Mouse (Mus musculus) CD4-positive helper T cell, adult 2 months (primary cell): ENCODE measurements around the gene Spint1.

Source experiments
- DNase-seq: peaks from one replicate; pipeline ENCODE4 v3.0.0-alpha.2; 2012; ENCODE audit warnings: low read depth, missing footprints, low spot score

The Spint1 gene

DNA sequence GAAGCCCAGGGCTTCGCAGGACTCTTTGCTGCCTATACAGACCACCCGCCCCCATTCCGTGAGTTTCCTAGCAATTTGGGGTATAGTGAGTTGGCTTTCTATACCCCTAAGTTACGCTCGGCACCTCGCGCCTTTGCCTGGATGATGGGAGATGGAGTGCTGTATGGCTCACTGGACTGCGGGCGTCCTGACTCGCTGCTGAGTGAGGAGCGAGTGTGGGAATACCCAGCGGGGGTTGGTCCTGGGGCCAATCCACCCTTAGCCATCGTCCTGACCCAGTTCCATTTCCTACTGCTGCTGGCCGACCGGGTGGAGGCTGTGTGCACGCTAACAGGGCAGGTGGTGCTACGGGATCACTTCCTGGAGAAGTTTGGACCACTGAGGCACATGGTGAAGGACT is 56.1 kb downstream of the Spint1 start:
- DNase-seq, result no peak

DNA sequence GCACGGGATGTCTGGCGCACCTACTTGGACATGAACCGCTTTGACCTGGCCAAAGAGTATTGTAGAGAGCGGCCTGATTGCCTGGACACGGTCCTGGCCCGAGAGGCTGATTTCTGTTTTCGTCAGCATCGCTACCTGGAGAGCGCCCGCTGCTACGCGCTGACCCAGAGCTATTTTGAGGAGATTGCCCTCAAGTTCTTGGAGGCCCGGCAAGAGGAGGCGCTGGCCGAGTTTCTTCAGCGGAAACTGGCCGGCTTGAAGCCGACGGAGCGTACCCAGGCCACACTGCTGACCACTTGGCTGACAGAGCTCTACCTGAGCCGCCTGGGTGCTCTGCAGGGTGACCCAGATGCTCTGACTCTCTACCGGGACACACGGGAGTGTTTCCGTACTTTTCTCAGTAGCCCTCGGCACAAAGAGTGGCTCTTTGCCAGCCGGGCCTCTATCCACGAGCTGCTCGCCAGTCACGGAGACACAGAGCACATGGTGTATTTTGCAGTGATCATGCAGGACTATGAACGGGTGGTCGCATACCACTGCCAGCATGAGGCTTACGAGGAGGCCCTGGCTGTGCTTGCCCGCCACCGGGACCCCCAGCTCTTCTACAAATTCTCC is 56.7 kb downstream of the Spint1 start:
- DNase-seq, result no peak

DNA sequence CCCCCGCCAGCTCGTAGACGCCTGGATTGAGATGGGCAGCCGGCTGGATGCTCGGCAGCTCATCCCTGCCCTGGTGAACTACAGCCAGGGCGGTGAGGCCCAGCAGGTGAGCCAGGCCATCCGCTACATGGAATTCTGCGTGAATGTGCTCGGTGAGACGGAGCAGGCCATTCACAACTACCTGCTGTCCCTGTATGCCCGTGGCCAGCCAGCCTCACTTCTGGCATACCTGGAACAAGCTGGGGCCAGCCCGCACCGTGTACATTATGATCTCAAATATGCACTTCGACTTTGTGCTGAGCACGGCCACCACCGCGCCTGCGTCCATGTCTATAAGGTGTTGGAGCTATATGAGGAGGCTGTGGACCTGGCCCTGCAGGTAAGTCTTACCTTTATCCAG is 57.2 kb downstream of the Spint1 start:
- DNase-seq, result no peak

DNA sequence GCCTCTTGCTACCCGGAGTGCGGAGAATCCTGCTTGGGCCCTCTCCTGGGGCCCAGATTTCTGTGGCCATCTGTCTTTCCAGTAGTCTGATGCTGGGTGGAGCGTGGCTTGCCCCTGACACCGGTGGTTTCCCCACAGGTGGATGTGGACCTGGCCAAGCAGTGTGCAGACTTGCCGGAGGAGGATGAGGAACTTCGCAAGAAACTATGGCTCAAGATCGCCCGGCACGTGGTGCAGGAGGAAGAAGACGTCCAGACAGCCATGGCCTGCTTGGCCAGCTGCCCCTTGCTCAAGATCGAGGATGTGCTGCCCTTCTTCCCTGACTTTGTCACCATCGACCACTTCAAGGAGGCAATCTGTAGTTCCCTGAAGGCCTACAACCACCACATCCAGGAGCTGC is 59.6 kb downstream of the Spint1 start:
- no peak for DNase-seq

DNA sequence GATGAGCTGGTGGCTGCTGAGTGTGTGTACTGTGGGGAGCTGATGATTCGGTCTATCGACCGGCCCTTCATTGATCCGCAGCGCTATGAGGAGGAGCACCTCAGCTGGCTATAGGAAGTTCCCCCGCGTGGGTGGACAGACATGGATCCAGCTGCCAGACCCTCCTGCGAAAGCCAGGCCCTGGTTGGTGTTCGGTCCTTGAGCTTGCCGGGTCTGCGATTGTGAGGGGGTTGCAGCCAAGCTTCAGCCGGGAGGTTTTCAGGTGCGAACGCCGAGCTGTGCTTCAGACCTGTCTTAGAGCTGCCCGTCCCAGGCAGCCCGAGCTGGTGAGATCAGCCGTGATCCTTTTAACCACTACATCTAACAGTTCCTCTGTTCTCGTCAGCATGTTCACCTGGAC is 60.3 kb downstream of the Spint1 start:
- no peak for DNase-seq

DNA sequence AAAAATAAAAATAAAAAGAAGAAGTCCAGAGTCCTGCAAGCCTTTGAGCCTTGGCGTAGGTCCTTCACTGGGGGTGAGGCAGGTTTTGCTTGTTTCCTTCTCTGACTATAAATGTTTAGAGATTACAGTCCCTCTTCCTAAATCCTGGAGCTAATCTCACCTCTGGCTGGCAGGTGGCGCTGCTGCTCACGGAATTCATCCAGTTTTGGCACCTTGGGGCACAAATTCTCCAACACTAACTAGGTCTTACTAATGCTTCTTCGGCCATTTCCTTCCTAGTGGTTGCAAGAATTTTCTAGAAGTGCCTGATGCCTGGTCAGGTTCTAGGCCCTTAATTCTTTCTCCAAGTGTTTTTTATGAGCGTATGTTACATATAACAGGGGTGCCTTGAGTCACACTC is 61.2 kb downstream of the Spint1 start:
- peak; percentile 58 for DNase-seq

DNA sequence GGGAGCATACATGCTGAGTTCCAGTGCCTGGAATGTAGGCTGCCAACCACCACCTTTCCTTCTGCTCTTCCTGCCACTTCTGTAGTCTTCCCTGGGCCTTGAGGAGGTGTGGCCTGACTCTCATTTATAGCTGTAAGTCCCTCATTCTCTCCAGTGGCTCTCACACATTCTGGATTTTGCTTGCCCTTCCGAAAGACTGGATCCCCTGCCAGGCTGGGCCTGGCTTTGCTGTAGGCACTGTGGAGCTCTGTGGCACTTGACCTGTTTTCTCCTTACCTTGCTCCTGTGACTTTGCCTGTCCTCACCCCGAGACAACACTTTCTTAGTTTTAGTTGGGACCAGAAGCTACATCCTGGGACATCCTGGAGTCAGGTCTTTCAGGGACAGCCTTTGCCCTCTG is 61.7 kb downstream of the Spint1 start:
- no peak for DNase-seq
